Mouse (Mus musculus): Measurements from ENCODE around the gene Kcnj10.

- TF ChIP-seq CTCF (IDR thresholded peaks at IDR 0.05; ENCODE audit: low read depth, low read length) (no peak), POLR2A (IDR thresholded peaks at IDR 0.05; ENCODE audit: extremely low read depth, insufficient read depth, low read length) (no peak)
Measured at GRCm38 (mm10) chr1:172292880-172293279, 48.1 kb upstream of the Kcnj10 start.
